Mouse (Mus musculus) inflammation-experienced regulatory T-cells, adult 6 months (primary cell): ENCODE results near the gene Jade1. TPM values are rescaled to one million over a fixed set of nuclear protein-coding genes. Genes with fewer than 3 reads are reported as not detected.

Source experiments
- ATAC-seq: one replicate; pipeline ENCODE4 v1.8.0; 2017
- polyA plus RNA-seq, 3 experiments: library from polyadenylated mRNA; unstranded; fragments of 100-300 nt; shearing (Covaris generic); gene quantifications; one replicate each; pipeline ENCODE4 v1.2.1; 2017

Jade1 gene
- polyA plus RNA-seq: 10 to 100 TPM in 2 of 3 experiments, 1 to 10 TPM in 1; 5.1 to 10.7 (median 10.3) TPM

DNA sequence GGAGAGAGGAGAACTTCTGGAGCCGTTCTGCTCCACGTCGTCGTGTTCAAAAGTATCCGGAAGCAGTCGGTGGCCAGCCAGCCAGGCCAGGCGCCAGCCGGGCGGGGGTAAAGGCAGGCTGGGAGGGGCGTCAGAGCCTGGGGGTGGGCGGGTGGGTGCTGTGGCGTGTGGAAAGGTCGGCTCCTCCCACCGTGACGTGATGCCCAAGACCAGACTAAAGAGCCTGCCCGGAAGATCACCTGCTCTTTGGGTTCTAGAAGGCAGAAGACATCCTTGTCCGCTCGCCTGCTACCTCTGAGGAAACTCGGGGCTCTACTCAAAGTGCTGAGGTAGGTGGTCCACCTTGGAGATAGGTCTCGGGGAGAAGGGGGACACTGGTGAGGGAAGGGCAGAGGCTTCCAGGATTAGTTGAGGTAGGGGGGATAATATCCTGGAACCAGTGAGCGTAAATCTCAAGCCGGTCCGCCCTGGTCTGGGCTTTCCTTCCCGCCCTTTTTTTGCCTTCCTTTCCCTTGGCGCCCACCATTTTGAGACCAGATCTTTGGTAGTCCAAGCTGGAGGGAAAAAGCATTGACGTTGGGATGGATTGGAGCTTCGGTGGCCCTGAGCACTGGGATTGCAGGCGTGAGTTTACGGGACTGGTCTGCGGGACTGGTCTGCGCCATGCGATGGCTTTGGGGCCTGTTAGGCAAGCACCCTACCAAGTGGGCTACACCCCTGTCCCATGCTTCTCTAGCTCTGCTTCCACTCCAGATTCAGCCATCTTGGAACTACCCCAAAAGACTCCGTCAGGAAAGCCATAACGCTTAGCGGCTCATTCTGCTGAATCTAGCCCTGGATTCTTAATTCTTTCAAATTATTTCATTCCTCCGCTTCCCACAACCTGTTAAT is at the start of gene Jade1:
TSS of gene Jade1 (plus strand) at position 241 of the 891 bp plus-strand sequence.
- no peak for ATAC-seq

DNA sequence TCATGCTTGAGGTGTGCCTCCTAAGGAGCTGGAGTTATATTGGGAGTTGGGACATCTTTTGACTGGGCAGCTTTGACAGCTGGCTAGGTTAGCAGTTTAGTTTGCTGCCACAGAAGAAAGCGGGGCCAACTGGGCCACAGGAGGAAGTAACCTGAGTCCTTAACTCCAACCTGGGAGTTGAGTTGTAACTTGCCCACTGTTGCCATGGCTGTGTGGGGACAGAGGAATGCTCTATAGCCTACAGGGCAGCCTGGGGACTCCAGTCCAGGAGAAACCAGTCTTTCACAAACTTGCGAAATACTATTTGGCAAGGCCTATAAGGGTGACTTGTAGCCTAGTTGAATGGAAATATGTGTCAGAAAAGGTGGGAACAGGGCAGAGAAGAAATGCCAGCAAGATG is 46.1 kb upstream of the Jade1 start:
- no peak for ATAC-seq

DNA sequence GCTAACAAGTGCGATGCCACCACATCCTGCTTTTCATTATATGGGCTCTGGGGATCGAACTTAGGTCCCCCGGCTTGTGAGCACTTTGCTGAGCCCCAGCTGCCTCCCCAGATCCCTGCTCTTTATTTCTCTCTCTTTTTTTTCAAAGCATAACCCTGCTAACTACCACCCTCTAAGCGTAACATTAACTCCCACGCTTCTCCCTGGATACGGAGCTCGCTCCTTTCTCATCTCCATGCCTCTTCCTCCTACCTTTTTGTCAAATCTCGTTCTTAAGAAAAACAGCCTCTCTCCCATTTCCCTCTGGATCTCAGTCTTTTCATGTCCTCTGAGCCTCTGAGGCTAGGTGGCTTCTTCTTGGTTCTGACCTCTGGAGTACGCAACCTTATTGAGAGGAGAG is 45.3 kb upstream of the Jade1 start:
- no peak for ATAC-seq

DNA sequence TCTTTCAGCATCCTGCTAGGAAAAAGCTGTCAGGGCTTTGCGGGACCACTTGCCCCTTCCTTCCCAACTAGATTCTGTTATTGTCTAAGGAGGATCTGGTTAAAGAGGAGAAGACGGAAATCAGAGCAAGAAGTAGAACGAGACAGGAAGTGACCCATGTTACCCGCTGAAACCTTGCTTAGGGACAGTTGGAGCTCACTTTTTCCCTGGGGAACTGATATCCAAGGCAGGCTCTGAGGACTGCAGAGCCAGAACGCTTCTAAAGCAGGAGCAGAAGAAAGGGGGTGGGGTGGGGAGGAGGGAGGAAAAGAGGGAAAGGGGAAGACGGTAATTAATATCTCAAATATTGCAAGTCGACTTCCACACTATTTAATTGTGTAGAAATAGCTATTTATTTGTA is 44.8 kb upstream of the Jade1 start:
- ATAC-seq: no peak

GRCm38 (mm10) chr3:41514003-41514402 is 41.5 kb upstream of the Jade1 start:
- ATAC-seq: no peak

GRCm38 (mm10) chr3:41514683-41515305 is 40.7 kb upstream of the Jade1 start:
- no peak for ATAC-seq

- no peak for ATAC-seq
Observed at GRCm38 (mm10) chr3:41516961-41517518, 38.5 kb upstream of the Jade1 start.

GRCm38 (mm10) chr3:41520925-41521324 is 34.6 kb upstream of the Jade1 start:
- no peak for ATAC-seq

DNA sequence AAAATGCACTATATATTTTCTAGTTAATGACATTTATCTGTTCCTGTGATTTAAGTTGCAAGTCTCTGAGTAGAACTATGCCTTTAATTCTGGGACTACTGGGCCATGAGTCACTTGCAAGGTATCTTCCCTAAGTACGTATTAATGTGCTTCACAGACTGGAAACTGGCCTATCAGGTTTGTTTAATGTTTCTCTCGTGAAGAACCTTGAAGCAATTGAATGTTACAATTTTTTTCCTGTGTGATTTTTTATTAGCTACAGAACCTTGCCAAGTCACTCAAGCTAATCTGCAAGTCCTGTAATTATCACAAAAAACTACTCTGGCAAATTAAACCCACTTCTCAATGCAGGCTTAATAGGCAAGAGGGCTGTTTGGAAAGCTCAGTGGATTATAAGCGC is 33.8 kb upstream of the Jade1 start:
- no peak for ATAC-seq

DNA sequence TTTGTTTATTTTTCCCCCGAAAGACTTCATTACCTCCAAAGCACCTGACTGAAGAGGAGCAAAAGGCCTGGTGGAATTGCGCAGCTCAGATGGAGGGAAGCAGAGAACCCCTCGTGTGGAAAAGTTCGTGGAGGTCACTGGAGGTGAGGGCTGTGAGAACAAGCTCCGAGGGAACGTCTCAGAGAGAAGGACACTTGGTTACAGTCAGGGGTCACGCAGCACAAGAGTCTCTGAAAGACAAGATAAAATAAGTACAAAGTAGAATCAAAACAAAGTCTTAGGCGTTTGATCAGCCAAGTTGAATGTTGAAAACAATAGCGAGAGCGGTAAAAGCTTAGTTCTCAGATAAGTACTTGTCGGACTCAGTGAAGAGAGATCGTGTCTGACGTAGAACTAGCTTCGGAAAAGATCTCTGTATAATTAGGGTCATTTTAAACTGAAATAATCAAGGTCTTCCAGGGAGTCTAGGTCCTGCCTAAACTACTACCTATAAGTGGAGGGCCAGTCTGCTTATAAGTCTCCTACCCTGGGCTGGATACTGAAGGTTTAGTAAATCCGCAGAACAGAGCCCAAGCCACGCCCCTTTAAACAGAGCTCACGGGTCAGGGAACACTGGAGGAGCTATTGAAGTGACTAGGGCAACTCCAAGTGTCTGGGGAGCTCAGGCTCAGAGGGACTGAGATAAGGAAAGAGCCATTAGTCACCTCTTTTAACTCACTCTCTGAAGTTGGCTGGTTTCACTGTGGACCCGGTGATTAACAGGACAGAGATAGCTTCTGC is 33.1 kb upstream of the Jade1 start:
- ATAC-seq: no peak

GRCm38 (mm10) chr3:41523006-41523375 is 32.5 kb upstream of the Jade1 start:
- no peak for ATAC-seq

DNA sequence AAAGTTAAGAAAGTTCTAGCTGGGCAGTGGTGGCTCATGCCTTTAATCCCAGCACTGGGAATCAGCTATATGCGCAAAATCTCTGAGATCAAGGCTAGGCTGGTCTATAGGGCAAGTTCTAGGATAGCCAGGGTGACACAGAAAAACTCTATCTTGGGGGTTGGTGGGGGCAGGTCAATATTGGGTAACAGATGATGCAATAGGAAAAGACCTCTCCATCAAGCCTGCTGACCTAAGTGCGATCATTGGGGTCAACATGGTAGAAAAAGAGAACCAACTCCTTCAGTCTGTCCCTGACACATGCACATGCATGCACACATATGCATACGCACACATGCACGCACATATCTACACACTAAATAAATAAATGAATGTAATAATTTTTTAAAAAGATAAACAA is 32.1 kb upstream of the Jade1 start:
- ATAC-seq: no peak

GRCm38 (mm10) chr3:41528291-41528969 is 27.1 kb upstream of the Jade1 start:
- ATAC-seq: no peak

DNA sequence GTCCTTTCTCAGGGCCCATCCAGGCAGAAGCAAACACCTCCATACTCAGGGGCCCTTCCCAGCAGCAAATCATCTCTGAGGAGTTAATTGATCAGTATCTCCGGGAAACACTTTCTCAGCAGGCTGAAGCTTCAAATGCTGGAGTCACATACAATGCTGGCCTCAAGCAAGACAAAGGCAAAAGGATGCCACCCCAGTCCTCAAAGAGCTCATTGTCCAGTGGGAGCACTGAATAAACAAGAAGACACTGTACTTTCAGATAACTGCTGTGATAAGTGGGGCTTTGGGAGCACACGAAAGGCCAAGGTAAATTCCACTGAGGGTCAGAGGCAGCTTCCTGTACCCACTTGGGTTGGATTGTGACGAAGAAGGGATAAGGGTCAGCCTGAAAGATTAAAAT is 25.4 kb upstream of the Jade1 start:
- no peak for ATAC-seq

- ATAC-seq: no peak
Observed at GRCm38 (mm10) chr3:41531541-41531940, 24.0 kb upstream of the Jade1 start.

DNA sequence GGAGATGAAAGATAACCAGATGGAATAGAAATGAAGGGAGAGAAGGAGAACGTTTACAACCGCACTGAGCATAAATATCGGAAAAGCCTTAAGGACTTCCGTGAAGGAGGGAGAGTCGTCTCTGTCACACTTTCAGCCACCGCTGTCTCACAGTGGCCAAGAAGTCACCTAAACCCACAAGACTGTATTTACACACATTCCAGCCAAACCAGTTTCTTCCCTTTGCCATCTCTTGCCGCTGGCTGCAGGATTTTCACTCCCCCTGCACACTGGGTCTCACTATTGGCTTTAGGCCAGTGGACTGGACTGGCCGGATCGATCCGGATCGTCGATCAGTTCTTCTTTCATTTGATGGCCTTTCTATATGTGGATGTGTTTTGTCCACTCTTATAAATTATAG is 23.4 kb upstream of the Jade1 start:
- ATAC-seq: no peak

GRCm38 (mm10) chr3:41533660-41534059 is 21.9 kb upstream of the Jade1 start:
- no peak for ATAC-seq

GRCm38 (mm10) chr3:41537957-41538356 is 17.6 kb upstream of the Jade1 start:
- ATAC-seq: no peak

DNA sequence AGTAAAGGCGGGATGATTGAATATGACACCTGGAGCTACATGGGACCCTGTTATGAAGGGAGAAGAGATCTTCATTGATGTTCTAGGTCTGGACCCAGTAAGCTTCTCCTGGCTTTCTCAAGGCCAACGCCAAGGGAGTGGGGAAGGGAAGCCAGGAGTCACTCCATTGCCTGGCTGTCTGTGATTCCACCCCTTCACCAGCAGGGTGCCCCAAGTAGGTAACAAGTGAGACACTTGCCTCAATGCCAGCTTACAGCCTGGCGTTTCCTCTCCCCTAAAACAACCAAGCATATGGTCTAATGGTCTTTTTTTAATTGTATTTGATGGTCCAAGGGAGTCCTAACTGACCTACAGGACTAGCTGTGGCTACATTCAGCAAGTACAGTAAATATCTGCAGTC is 14.2 kb upstream of the Jade1 start:
- ATAC-seq: peak; percentile 38

GRCm38 (mm10) chr3:41544451-41544850 is 11.1 kb upstream of the Jade1 start:
- ATAC-seq: no peak

- no peak for ATAC-seq
Observed at GRCm38 (mm10) chr3:41547289-41547688, 8.2 kb upstream of the Jade1 start.

GRCm38 (mm10) chr3:41548238-41548637 is 7.3 kb upstream of the Jade1 start:
- no peak for ATAC-seq
